Mouse (Mus musculus): Measurements from ENCODE around the gene Avpi1. TPM values are rescaled to one million over a fixed set of nuclear protein-coding genes. Genes with fewer than 3 reads are reported as not detected.
"Not testable (repeated sequence)": the region's sequence is repeated elsewhere in the genome, so short reads cannot be mapped to it uniquely, and the experiment has no call there.

The Avpi1 gene
- polyA plus RNA-seq, 1 experiment from 2014 or later = 29.7 TPM

- no peaks in the 10 kb centered on the region for H3K9me3 ChIP-seq (replicated peaks)
- peak overlapping the region; percentile 88 for H3K4me2 ChIP-seq
- peak; percentile 71 for ATAC-seq (replicated peaks; ENCODE audit: insufficient number of reproducible peaks, insufficient read depth, low FRiP score, low read depth)
- peaks cover 26% of the 10 kb centered on the region for H3K4me1 ChIP-seq (replicated peaks)
- H3K27ac ChIP-seq = peak overlapping the region; percentile 91
- no peaks in the 10 kb centered on the region for H3K27me3 ChIP-seq
- under 1% methylated on average over 52 of the region's 52 CpGs for WGBS
- peak overlapping the region; percentile 87 for H3K9ac ChIP-seq
- H3K36me3 ChIP-seq = no peaks in the 10 kb centered on the region
- H3K4me3 ChIP-seq = peak overlapping the region; percentile 82
Measured at GRCm38 (mm10) chr19:42090637-42091141, 38.2 kb downstream of the Avpi1 start.

DNA sequence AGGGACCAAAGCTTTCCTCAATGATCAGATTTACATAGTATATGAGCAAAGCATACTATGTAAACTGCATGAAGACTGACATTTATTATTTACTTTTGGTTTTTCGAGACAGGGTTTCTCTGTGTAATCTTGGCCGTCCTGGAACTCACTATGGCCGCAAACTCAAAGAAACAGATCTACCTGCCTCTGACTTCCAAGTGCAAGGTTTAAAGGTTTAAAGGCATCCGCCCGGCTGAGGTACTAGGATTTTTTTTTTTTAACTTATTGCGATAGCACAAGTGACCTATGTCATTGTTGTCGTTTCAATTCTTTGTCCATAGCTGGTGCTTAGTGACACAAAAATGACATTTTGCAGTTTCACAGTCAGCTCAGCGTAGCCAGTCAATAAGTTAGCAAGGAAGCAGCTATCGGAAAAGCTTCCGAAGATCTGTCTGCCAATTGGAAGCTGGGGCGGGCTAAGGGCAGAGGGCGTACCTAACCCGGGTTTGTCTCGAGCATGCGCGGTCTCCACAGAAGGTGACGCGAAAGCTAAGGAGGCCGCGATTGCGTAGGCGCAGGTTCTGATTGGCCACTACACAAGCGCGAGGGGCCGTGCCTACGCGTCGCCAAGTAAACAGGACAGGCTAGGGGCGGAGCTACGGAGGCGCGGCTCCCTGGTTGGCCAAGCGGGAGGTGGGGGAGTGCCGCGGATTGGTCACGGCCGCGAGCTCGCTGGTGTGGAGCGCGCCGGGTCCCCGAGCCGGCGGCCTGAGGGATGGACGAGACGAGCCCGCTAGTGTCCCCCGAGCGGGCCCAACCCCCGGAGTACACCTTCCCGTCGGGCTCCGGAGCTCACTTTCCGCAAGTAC lies 38.9 kb downstream of the Avpi1 start, which contains the start of gene Pi4k2a:
Pi4k2a (plus strand) TSS at position 723 of the 848 bp plus-strand sequence.
- H3K4me2 ChIP-seq = peak within 1 kb of the TSS; percentile 88
- WGBS = under 1% methylated on average over 54 of the region's 55 CpGs
- peaks cover 29% of the 10 kb centered on the region for H3K4me1 ChIP-seq (replicated peaks)
- no peaks in the 10 kb centered on the region for H3K9me3 ChIP-seq (replicated peaks)
- H3K27me3 ChIP-seq = no peaks in the 10 kb centered on the region
- ATAC-seq (replicated peaks; ENCODE audit: insufficient number of reproducible peaks, insufficient read depth, low FRiP score, low read depth) = peak; percentile 99
- peak within 1 kb of the TSS; percentile 82 for H3K4me3 ChIP-seq
- no peaks in the 10 kb centered on the region for H3K36me3 ChIP-seq
- peak within 1 kb of the TSS; percentile 91 for H3K27ac ChIP-seq
- H3K9ac ChIP-seq = peak within 1 kb of the TSS; percentile 87

GRCm38 (mm10) chr19:42089103-42089747 lies 39.6 kb downstream of the Avpi1 start:
- Histone ChIP-seq H3K27me3 (no peaks in the 10 kb centered on the region), H3K9ac (peak overlapping the region; percentile 24; the same call in 1 of the 2 replicates), H3K4me1 (replicated peaks) (peaks cover 29% of the 10 kb centered on the region), H3K36me3 (no peaks in the 10 kb centered on the region), H3K4me2 (peak overlapping the region; percentile 72), H3K27ac (peak overlapping the region; percentile 90), H3K9me3 (replicated peaks) (no peaks in the 10 kb centered on the region), H3K4me3 (peak overlapping the region; percentile 82)
- no peak for ATAC-seq (replicated peaks; ENCODE audit: insufficient number of reproducible peaks, insufficient read depth, low FRiP score, low read depth)
- WGBS = 20% methylated on average over 14 of the region's 14 CpGs

- under 1% methylated on average over 21 of the region's 21 CpGs for WGBS
- Histone ChIP-seq H3K9me3 (replicated peaks) (no peaks in the 10 kb centered on the region), H3K4me2 (peak within 1 kb of the TSS; percentile 96), H3K27me3 (no peaks in the 10 kb centered on the region), H3K27ac (no peak within 1 kb of the TSS), H3K36me3 (no peaks in the 10 kb centered on the region), H3K9ac (peak within 1 kb of the TSS; percentile 59), H3K4me3 (peak within 1 kb of the TSS; percentile 75), H3K4me1 (replicated peaks) (peaks cover 22% of the 10 kb centered on the region)
- ATAC-seq (replicated peaks; ENCODE audit: insufficient number of reproducible peaks, insufficient read depth, low FRiP score, low read depth) = peak; percentile 33; the same call in 1 of the 2 replicates
Measured at GRCm38 (mm10) chr19:42086166-42086565, 42.7 kb downstream of the Avpi1 start, which contains the start of gene Morn4. Gene Morn4, minus strand, starts transcription at chr19:42086357.

- no peak for ATAC-seq (replicated peaks; ENCODE audit: insufficient number of reproducible peaks, insufficient read depth, low FRiP score, low read depth)
- peaks cover 20% of the 10 kb centered on the region for H3K4me1 ChIP-seq (replicated peaks)
- H3K9ac ChIP-seq = peak overlapping the region; percentile 59
- no peak overlapping the region for H3K27ac ChIP-seq
- no peaks in the 10 kb centered on the region for H3K27me3 ChIP-seq
- H3K4me2 ChIP-seq = peak overlapping the region; percentile 96
- WGBS = 10% methylated on average over 10 of the region's 10 CpGs
- H3K4me3 ChIP-seq = peak overlapping the region; percentile 75
- H3K36me3 ChIP-seq = no peaks in the 10 kb centered on the region
- H3K9me3 ChIP-seq (replicated peaks) = no peaks in the 10 kb centered on the region
Measured at GRCm38 (mm10) chr19:42085690-42086089, 43.2 kb downstream of the Avpi1 start.

DNA sequence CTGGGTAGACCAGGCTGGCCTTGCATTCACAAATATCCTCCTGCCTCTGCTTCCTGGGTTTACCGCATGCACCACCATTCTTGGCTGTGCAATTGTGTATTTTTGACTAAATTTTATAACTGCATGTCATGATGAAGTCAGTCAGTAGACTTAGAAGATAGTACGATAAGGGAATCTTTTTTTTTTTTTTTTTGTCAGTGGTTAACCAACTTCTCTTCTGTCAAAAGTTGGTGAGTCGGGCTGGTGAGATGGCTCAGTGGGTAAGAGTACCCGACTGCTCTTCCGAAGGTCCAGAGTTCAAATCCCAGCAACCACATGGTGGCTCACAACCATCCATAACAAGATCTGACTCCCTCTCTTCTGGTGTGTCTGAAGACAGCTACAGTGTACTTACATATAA lies 47.2 kb downstream of the Avpi1 start:
- H3K9me3 ChIP-seq (replicated peaks); H3K4me3 ChIP-seq; H3K27me3 ChIP-seq; H3K4me2 ChIP-seq; H3K27ac ChIP-seq; H3K36me3 ChIP-seq; ATAC-seq (replicated peaks; ENCODE audit: insufficient number of reproducible peaks, insufficient read depth, low FRiP score, low read depth); H3K9ac ChIP-seq: not testable (repeated sequence)
- peaks cover 11% of the 10 kb centered on the region for H3K4me1 ChIP-seq (replicated peaks)
- 92% methylated on average over 5 of the region's 5 CpGs for WGBS

GRCm38 (mm10) chr19:42080469-42080868 lies 48.4 kb downstream of the Avpi1 start:
- no peak overlapping the region for H3K4me3 ChIP-seq
- no peaks in the 10 kb centered on the region for H3K27me3 ChIP-seq
- H3K4me2 ChIP-seq = no peak overlapping the region
- WGBS = 75% methylated on average over 11 of the region's 11 CpGs
- no peak overlapping the region for H3K9ac ChIP-seq
- no peaks in the 10 kb centered on the region for H3K9me3 ChIP-seq (replicated peaks)
- ATAC-seq (replicated peaks; ENCODE audit: insufficient number of reproducible peaks, insufficient read depth, low FRiP score, low read depth) = no peak
- 0 out of 2 replicates have a peak, but pooled peaks cover 3% of the 10 kb centered on the region for H3K36me3 ChIP-seq
- peaks cover under 1% of the 10 kb centered on the region for H3K4me1 ChIP-seq (replicated peaks)
- no peak overlapping the region for H3K27ac ChIP-seq

DNA sequence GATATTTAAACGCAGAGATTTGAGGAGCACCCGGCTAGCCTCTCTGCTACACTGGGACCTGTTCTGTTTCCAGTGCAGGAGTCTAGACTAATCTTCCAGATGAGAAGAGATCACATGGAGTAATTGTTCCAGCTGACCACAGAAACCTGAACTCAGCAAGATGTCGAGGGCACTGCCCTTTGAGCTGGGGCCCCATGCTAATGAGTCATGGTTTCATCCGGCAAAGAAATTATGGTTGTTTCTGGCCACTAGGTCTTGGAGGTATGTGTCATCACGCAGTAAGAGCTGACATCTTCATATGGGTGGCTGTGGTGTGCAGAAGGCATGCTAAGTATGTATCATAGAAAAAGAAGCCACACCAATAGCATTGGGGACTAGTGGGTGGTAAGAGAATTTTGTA lies 48.9 kb downstream of the Avpi1 start:
- Histone ChIP-seq H3K27me3 (no peaks in the 10 kb centered on the region), H3K4me3 (no peak overlapping the region), H3K4me1 (replicated peaks) (no peaks in the 10 kb centered on the region), H3K9ac (no peak overlapping the region), H3K9me3 (replicated peaks) (no peaks in the 10 kb centered on the region), H3K4me2 (no peak overlapping the region), H3K27ac (no peak overlapping the region), H3K36me3 (0 out of 2 replicates have a peak, but pooled peaks cover 3% of the 10 kb centered on the region)
- WGBS = 60% methylated on average over 5 of the region's 5 CpGs
- ATAC-seq (replicated peaks; ENCODE audit: insufficient number of reproducible peaks, insufficient read depth, low FRiP score, low read depth) = no peak

DNA sequence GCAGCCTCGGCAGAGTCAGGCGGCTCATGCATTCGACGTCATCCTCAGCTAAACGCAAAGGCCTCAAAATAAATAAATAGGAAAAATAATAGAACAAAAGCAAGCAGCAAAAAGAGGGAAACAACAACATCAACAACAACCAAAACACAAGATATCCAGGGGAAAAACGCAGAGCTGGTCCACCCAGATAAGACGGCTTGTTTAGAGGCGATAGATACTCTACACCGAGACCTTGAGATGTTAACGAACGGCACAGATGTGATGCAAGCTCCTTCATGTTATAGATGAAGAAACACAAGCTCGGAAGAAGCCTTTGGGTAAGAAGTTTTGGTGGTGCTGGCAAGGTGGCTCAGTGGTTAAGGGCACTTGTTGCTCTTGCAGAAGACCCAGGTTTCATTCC lies 49.9 kb downstream of the Avpi1 start:
- WGBS = 92% methylated on average over 12 of the region's 12 CpGs

GRCm38 (mm10) chr19:42078566-42078965 lies 50.3 kb downstream of the Avpi1 start:
- H3K4me1 ChIP-seq (replicated peaks) = no peaks in the 10 kb centered on the region
- H3K4me3 ChIP-seq = no peak overlapping the region
- 94% methylated on average over 8 of the region's 8 CpGs for WGBS
- H3K9ac ChIP-seq = no peak overlapping the region
- H3K27me3 ChIP-seq = no peaks in the 10 kb centered on the region
- no peak overlapping the region for H3K27ac ChIP-seq
- H3K36me3 ChIP-seq = 0 out of 2 replicates have a peak, but pooled peaks cover 3% of the 10 kb centered on the region
- H3K9me3 ChIP-seq (replicated peaks) = no peaks in the 10 kb centered on the region
- no peak for ATAC-seq (replicated peaks; ENCODE audit: insufficient number of reproducible peaks, insufficient read depth, low FRiP score, low read depth)
- H3K4me2 ChIP-seq = no peak overlapping the region

More for the DNA sequence above, 49.9 kb downstream of the Avpi1 start:
- H3K4me3 ChIP-seq = no peak overlapping the region
- H3K4me2 ChIP-seq = no peak overlapping the region
- H3K9ac ChIP-seq = no peak overlapping the region
- no peak for ATAC-seq (replicated peaks; ENCODE audit: insufficient number of reproducible peaks, insufficient read depth, low FRiP score, low read depth)
- 0 out of 2 replicates have a peak, but pooled peaks cover 3% of the 10 kb centered on the region for H3K36me3 ChIP-seq
- no peaks in the 10 kb centered on the region for H3K27me3 ChIP-seq
- no peaks in the 10 kb centered on the region for H3K9me3 ChIP-seq (replicated peaks)
- no peaks in the 10 kb centered on the region for H3K4me1 ChIP-seq (replicated peaks)
- H3K27ac ChIP-seq = no peak overlapping the region

DNA sequence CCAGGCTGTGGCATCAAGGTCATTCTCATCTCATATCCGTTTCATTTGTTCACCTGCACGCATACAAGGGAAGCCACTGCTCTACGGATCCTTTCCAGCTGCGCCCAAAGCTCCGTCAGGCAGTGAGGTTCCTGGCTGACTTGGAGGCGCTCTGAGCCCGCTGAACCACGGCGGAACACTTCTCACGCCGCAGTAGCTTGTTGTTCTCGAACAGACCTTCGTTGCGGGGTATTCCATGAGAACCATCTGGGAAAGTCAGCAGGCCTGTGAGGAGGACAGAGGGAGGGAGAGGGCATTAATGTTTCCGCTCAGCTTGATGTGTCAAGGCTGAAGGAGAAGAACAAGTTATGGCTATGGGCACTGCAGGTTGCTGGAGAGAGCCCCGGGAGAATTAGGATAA lies 52.9 kb downstream of the Avpi1 start:
- H3K9me3 ChIP-seq (replicated peaks) = no peaks in the 10 kb centered on the region
- H3K4me2 ChIP-seq = no peak overlapping the region
- H3K9ac ChIP-seq = no peak overlapping the region
- H3K36me3 ChIP-seq = 0 out of 2 replicates have a peak, but pooled peaks cover 3% of the 10 kb centered on the region
- no peak overlapping the region for H3K27ac ChIP-seq
- ATAC-seq (replicated peaks; ENCODE audit: insufficient number of reproducible peaks, insufficient read depth, low FRiP score, low read depth) = no peak
- no peaks in the 10 kb centered on the region for H3K4me1 ChIP-seq (replicated peaks)
- H3K27me3 ChIP-seq = no peaks in the 10 kb centered on the region
- H3K4me3 ChIP-seq = no peak overlapping the region
- WGBS = 87% methylated on average over 16 of the region's 16 CpGs
